ENCODE assay signal across 15 mouse cellular contexts in the genomic region with DNA sequence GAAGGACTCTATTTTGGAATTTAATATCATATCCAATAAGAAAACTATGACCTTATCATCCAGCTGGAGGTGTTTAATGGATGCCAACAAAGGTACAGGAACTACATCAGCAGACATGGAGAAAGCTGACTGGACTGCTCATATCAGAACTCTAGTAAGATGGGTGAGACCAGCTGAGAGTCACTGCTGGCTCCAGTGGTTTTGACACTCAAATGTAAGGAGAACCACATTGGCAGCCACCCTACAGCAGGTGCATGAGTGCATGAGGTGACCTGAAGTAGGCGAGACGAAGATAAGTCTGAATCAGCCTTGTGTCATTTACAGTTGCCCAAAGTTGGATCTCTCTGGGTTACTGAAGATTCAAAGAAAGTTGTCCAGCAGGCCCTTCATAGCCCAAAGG.
"Had no signal": no experiment of that assay in that cellular context is flagged by ENCODE, and none has a peak within 500 bp of the region (broad histone marks: within the 10 kb centered on the region; RNA-seq: fewer than 3 reads in every experiment).

No protein-coding gene starts in this region.

- DNase-seq: kidney, postnatal 10 days; kidney, postnatal 4 days; lung, adult 2 months; lung, postnatal 4 days; midbrain, embryonic 14.5 days; spleen, adult 18-20 months; thymus, adult 18-20 months; thymus, postnatal 14 days had no signal

- H3K4me2 ChIP-seq: liver, embryonic 11.5 days; liver, embryonic 15.5 days; neural tube, embryonic 15.5 days had no signal

- H3K27me3 ChIP-seq: liver, embryonic 15.5 days; neural tube, embryonic 15.5 days had no signal

- H3K36me3 ChIP-seq: limb, embryonic 10.5 days; liver, embryonic 15.5 days; midbrain, embryonic 10.5 days had no signal

- H3K9ac ChIP-seq: liver, embryonic 15.5 days; neural tube, embryonic 15.5 days had no signal

- H3K4me1 ChIP-seq: limb, embryonic 10.5 days; liver, embryonic 15.5 days; midbrain, embryonic 10.5 days; neural tube, embryonic 15.5 days had no signal

- H3K9me3 ChIP-seq: limb, embryonic 10.5 days; liver, embryonic 15.5 days; midbrain, embryonic 10.5 days; neural tube, embryonic 15.5 days had no signal

- H3K4me3 ChIP-seq: left cerebral cortex, adult 2 months; limb, embryonic 10.5 days; liver, embryonic 15.5 days; midbrain, embryonic 10.5 days; myocyte; neural tube, embryonic 15.5 days had no signal

- H3K27ac ChIP-seq: left cerebral cortex, adult 2 months; limb, embryonic 10.5 days; liver, embryonic 15.5 days; midbrain, embryonic 10.5 days; neural tube, embryonic 15.5 days had no signal
